In genomic region chr2:119763924-119764323, GRCm38 (mm10) we compare ENCODE assay signal across 37 mouse cellular contexts. TPM values are rescaled to one million over a fixed set of nuclear protein-coding genes. Genes with fewer than 3 reads are reported as not detected.
"Had no signal": no experiment of that assay in that cellular context is flagged by ENCODE, and none has a peak within 500 bp of the region (broad histone marks: within the 10 kb centered on the region; RNA-seq: fewer than 3 reads in every experiment).

No protein-coding gene starts in this region.

- H3K9me3 ChIP-seq: heart, embryonic 12.5 days; heart, embryonic 13.5 days; heart, embryonic 15.5 days; hindbrain, embryonic 10.5 days; hindbrain, embryonic 12.5 days; hindbrain, embryonic 13.5 days; hindbrain, embryonic 15.5 days; intestine, embryonic 15.5 days; kidney, embryonic 15.5 days had no signal

- H3K9ac ChIP-seq: heart, embryonic 12.5 days; heart, embryonic 13.5 days; heart, embryonic 15.5 days; hindbrain, embryonic 12.5 days; hindbrain, embryonic 13.5 days; hindbrain, embryonic 14.5 days; hindbrain, embryonic 15.5 days; intestine, embryonic 15.5 days; kidney, embryonic 15.5 days had no signal

- DNase-seq: heart, postnatal 10 days; heart, postnatal 14 days; heart, postnatal 36 days; heart, postnatal 4 days; kidney, adult 11 months; kidney, adult 18-20 months; kidney, adult 2 months; kidney, adult 8-10 months; kidney, adult 9 months; kidney, postnatal 10 days; kidney, postnatal 14 days; kidney, postnatal 25 days; kidney, postnatal 36 days; kidney, postnatal 4 days; layer of hippocampus, adult 9-11 months; layer of hippocampus, postnatal 36 days had no signal

- H3K4me3 ChIP-seq: heart, embryonic 12.5 days; heart, embryonic 13.5 days; heart, embryonic 15.5 days; hindbrain, embryonic 10.5 days; hindbrain, embryonic 12.5 days; hindbrain, embryonic 13.5 days; hindbrain, embryonic 15.5 days; intestine, embryonic 15.5 days; kidney, embryonic 15.5 days; left cerebral cortex, adult 2 months had no signal

- H3K4me1 ChIP-seq: heart, embryonic 15.5 days; hindbrain, embryonic 12.5 days had no signal

- ATAC-seq: hindbrain, embryonic 16.5 days; hindbrain, postnatal 0 days; inflammation-experienced regulatory T-cells, adult 6 months; intestine, embryonic 15.5 days; intestine, embryonic 16.5 days; intestine, postnatal 0 days had no signal

- H3K27ac ChIP-seq: heart, embryonic 13.5 days; heart, embryonic 15.5 days; hindbrain, embryonic 10.5 days; hindbrain, embryonic 12.5 days; hindbrain, embryonic 13.5 days; hindbrain, embryonic 14.5 days; hindbrain, embryonic 15.5 days; hindbrain, postnatal 0 days; intestine, embryonic 15.5 days; kidney, embryonic 15.5 days; kidney, postnatal 0 days; left cerebral cortex, adult 2 months had no signal

- H3K4me2 ChIP-seq: heart, embryonic 11.5 days; heart, embryonic 12.5 days; heart, embryonic 13.5 days; heart, embryonic 15.5 days; hindbrain, embryonic 12.5 days; hindbrain, embryonic 13.5 days; hindbrain, embryonic 14.5 days; hindbrain, embryonic 15.5 days; intestine, embryonic 15.5 days; kidney, embryonic 15.5 days had no signal

RNA-seq across cellular contexts. Expression of gene Ltk, which starts 3.7 kb away (rescaled TPM):
- total RNA-seq: heart, postnatal 14 days; heart, postnatal 25 days; heart, postnatal 36 days; hematopoietic stem cell, adult 5-6 weeks had no signal
- polyA plus RNA-seq: heart, embryonic 11.5 days; heart, embryonic 16.5 days; hindbrain, embryonic 10.5 days had no signal
